Mouse (Mus musculus): Measurements from ENCODE around the gene Tyw1.

- TF ChIP-seq CTCF (IDR thresholded peaks at IDR 0.05; ENCODE audit: borderline replicate concordance, insufficient read depth, low read depth, low read length) (no peak), POLR2A (IDR thresholded peaks at IDR 0.05; ENCODE audit: borderline replicate concordance, insufficient read depth, low read length) (peak; percentile 74)
Observed at GRCm38 (mm10) chr5:130369237-130369636, 113.8 kb downstream of the Tyw1 start, which contains the start of gene Caln1.

All from cerebellum, adult 2 months (tissue).